Mouse (Mus musculus) liver (tissue): Measurements from ENCODE around the gene Cntnap4.

ENCODE experiments used
- DNase-seq: peaks from one replicate; pipeline ENCODE4 v3.0.0-alpha.2; 2020; ENCODE audit warnings: mixed read lengths

The Cntnap4 gene

GRCm38 (mm10) chr8:112569471-112570141, at the start of gene Cntnap4:
Cntnap4 (plus strand) TSS chr8:112570043.
- no peak for DNase-seq

- no peak for DNase-seq
Observed at GRCm38 (mm10) chr8:112557376-112557775, 12.5 kb upstream of the Cntnap4 start.

- no peak for DNase-seq
Observed at GRCm38 (mm10) chr8:112570541-112570940, 698 bp downstream of the Cntnap4 start.

DNA sequence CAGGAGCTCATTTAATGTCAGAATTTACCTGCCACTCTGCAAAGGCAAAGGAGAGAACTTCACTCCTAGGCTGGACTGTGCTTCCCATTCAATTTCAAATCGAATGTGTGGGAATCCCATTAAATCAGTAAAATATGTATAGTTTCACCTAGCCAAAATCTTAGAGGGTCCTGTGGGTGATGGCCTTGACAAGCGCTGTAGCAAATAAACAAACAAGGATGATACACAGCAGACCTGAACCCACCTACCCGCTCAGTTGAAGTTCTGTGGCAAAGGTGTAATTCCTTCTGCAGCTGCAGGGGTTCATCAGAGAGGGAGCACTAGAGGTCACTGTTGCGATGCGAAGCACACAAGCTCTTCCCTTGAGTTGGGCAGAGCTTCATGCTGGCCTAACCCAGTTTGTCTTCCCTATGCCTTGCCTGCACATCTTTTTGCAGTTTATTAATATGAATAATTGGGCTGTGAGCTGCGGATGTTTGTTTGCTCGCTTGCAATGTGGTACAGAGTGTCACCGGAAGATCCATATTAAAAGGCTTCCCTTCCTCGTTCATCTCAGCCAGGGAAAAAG, 1.6 kb downstream of the Cntnap4 start:
- DNase-seq: no peak

- no peak for DNase-seq
Observed at GRCm38 (mm10) chr8:112581473-112581872, 11.6 kb downstream of the Cntnap4 start.

DNA sequence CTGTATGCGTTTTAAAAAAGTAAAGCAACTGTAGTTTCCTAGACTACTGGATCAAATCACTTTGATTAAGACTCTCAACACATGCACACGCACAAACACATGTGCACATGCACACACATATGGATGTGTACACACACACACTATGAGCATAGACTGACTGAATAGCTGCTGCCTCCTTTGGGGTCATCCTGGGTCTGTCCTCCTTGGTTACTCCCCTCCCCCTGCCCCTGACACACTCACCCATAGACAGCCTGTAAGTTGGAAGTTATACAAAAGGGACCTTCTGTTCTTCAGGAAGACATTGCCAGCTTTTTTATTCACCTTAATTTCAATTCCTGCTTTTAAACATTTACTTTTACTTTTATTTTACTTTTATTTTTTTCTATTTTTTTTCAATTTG, 13.6 kb downstream of the Cntnap4 start:
- DNase-seq: no peak

DNA sequence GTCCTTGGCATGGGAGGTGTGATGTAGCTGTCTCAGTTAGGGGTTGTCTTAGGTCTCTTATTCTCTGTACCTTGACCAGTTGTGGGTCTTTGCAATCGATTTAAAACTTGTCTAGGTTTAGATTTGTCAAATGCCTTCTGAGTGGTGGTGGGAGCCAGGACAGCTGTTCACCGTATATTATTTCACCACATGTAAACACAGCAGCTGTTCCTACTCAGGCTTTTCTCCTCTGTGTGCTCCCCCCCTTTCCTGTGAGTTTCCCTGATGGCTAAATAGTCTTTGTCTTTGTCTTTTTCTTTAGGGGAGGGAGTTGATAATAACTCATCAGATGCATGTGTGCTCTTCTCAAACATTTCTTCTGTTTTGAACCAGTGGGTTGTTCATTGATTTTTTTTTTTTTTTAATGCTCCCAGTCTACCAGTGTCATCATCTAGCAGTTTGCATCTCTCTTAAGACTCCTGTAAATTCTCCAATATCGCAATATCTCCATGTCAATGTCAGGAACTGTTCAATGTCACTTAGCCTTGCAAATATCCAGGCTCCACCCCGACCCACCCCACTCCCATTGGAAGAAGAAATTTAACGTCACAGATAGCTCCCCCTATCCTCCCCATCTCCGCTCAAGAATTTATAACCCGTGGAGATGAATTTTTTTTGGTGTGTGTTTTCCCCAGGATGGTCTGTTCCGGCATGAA, 18.7 kb downstream of the Cntnap4 start:
- DNase-seq: no peak

GRCm38 (mm10) chr8:112589052-112589389, 19.2 kb downstream of the Cntnap4 start:
- DNase-seq: no peak

DNA sequence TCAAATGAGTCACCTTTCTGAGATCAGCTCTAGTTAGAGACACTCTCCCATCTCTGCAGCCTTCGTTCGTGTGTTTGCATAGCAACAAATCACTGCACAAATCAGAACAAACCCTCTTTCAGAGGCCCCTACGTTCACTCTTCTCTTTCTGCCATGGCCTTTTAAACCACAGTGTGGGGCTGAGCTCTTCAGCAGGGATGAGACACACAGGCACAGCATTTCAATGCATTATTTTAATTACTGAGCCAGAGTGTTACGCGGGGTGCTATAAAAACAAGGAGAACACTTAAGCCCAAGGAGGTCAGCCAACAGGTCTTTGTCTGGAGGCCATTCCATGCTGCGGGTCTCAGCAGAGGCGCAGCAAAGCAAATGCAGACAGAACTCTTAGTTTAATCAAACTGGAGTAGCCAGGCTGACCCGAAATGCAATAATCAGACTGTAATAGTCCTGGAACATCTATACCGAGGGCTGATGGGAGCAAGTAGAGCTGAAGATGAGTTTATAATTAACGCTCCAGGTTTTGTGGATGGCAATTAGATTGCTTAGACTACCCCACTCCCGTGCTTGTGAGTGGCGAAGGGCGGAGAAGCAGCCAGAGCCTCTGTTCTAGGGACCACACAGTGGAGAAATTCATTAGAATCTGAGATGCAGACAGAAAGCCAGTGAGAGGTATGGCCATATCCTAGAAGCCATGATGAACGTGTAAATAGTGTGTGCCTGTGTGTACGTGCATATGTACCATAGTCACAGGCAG, 26.4 kb downstream of the Cntnap4 start:
- DNase-seq: no peak

GRCm38 (mm10) chr8:112599975-112600374, 30.1 kb downstream of the Cntnap4 start:
- DNase-seq: no peak

GRCm38 (mm10) chr8:112601150-112601549, 31.3 kb downstream of the Cntnap4 start:
- DNase-seq: no peak

DNA sequence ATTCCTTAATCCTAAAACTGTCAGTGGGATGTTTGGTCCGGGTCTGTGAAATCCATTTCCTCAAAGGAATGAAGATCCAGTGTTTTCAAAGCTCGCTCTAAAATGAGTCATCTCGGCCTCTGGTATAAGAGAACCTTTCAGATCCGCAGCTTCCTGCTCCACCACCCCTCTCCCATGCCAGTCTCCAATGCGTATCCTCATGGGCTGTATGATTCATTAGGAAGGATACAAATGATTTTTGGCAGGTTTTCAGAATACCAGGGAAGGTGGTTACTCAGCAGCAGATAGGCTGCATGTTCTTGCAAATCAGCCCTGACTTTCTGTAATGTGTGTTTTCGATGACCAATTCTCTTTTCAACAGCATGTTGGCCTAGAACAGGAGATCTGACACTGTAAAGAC, 40.3 kb downstream of the Cntnap4 start:
- no peak for DNase-seq

DNA sequence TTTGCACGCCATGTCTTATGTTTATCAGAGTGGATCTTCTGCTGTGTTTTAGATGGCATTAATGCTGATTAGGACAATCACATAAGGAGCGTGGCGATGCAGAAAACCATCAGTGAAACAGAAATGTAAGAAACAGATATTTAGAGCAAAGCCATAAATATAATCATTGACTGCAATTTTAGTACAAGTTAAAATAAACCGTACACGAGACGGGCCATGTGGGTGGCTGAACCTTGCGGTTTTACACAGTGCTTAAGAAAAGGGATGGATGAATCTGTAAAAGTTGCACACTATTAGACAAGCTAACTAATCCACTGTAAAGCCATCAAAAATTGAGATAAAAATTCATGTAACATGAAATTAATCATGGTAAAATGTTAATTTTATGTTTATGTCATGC, 58.9 kb downstream of the Cntnap4 start:
- no peak for DNase-seq

GRCm38 (mm10) chr8:112652657-112653056, 82.8 kb downstream of the Cntnap4 start:
- DNase-seq: no peak

GRCm38 (mm10) chr8:112653276-112653675, 83.4 kb downstream of the Cntnap4 start:
- no peak for DNase-seq

GRCm38 (mm10) chr8:112653994-112654393, 84.2 kb downstream of the Cntnap4 start:
- no peak for DNase-seq

DNA sequence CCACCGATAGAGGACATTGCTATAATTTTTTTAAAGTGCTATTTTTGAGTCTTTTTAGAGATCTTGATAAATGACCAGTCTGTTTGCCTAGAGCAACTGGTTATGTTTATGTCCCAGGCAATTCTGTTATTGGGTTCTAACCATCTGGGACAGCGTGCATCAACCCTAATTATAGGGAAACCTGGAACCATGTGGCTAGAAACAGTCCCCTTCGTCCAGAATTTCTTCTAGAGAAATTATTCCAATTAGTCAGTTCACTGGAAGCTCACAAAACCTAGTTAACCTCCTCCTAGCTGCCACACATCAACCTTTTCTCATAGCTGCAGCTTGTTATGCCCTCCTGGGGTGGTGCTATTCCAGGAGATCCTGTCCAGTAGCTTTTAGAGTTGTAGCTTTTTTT, 94.2 kb downstream of the Cntnap4 start:
- no peak for DNase-seq

- no peak for DNase-seq
Observed at GRCm38 (mm10) chr8:112674671-112675070, 104.8 kb downstream of the Cntnap4 start.

- DNase-seq: no peak
Observed at GRCm38 (mm10) chr8:112681757-112682156, 111.9 kb downstream of the Cntnap4 start.

GRCm38 (mm10) chr8:112695708-112696107, 125.9 kb downstream of the Cntnap4 start:
- DNase-seq: no peak

DNA sequence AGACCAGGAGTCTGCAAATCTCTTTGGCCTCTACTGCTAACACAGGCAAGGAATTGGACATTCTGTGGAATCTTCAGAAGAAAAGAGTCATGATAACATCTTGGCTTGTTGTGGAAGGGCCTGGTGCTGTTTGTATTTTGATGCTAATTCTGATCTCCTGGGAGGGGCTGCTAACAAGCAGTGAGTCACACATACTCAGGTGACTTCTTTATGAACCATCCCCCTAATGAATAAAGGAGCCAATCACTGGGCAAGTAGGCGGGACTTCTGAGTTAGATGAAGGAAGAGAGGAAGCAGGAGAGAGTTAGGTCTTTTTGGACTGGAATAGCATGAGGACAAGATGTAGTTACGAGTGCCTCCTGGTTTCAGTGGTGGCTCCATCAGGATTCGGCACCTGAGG, 128.3 kb downstream of the Cntnap4 start:
- DNase-seq: no peak

GRCm38 (mm10) chr8:112716982-112717381, 147.1 kb downstream of the Cntnap4 start:
- DNase-seq: no peak

DNA sequence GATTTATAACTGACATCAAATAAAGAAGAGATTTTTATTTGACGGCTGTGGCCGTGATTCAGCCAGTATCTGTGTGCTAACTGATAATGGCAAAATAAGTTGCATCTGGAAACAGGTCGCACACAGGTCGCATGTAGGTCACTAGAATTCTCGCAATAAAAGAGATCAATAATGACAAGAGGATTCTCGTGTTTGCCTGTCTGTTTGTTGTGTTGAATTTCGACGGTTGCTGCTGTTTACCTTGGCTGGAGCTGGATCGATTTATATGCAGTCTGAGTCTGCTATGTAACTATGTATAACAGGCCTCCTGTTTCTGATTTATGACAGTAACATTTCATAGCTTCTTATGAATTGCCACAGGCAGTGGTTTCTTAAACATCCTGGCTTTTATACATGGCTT, 155.1 kb downstream of the Cntnap4 start:
- DNase-seq: no peak
